Mouse (Mus musculus) erythroblast, embryonic 14.5 days (primary cell): ENCODE data around the gene Glra1.

Experiments used
- GATA1 ChIP-seq: IDR thresholded peaks from 2 replicates; pipeline ENCODE4 v1.6.1; 2012; ENCODE audit warnings: low read length, inconsistent platforms, mixed read lengths
- TAL1 ChIP-seq: IDR thresholded peaks from 3 replicates; pipeline ENCODE4 v1.6.1; 2012; ENCODE audit warnings: low read length, inconsistent platforms, mixed read lengths

DNA sequence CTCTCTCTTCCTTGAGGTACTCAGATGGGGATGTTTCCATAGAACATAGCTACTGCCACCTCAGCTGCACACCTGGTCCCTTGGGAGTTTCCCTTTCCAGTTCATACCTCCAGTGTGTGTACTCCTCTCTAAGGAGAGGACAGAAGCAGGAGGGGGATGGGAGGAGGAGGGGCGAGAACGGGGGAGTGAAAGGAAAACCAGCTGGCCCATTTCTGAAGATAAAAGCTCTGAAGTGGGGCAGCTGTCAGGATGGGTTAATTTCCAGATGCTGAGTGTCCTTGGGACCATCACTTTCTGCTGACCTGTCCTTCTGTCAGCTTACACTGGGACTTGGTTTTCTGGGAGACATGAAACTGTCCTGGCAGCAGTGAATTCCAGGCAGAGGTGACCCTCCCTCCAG, 73.2 kb downstream of the Glra1 start:
- TF ChIP-seq GATA1 (no peak), TAL1 (no peak)
